Mouse (Mus musculus) liver, adult (tissue): Measurements from ENCODE around the gene Scgb2b15.
"Not testable (repeated sequence)": the region's sequence is repeated elsewhere in the genome, so short reads cannot be mapped to it uniquely, and the experiment has no call there.

Experiments used
- GATA4 ChIP-seq: IDR thresholded peaks from 2 replicates; pipeline ENCODE4 v1.6.1; 2014; ENCODE audit warnings: mild to moderate bottlenecking, low read length; ENCODE audit not compliant: insufficient replicate concordance

Scgb2b15 gene

DNA sequence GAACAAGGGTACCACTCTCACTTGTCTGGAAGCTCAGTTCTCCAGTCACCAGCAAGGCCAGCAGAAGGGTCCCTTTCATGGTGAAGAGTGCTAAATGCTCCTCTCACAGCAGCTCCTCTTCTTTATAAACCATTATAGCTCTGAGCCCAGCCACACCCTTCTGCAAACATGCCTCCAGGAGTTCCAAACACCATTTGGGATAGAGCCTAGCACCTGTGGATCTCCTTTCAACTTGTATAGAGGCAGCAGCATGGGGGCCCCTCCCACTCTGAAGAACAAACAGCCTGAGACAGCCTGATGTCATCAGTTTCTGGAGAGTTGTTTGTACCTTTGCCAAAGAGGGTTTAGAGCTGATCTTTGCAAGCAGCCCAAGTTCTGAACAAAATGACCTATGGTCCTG lies at the start of gene Scgb2b15:
Gene Scgb2b15 (minus strand): TSS at position 101 of the 400 bp plus-strand sequence.
- not testable (repeated sequence) for TF ChIP-seq GATA4

GRCm38 (mm10) chr7:32836254-32836653 lies 6.8 kb upstream of the Scgb2b15 start, which contains the start of gene Scgb1b15:
Gene Scgb1b15, plus strand, starts transcription at chr7:32836554.
- TF ChIP-seq GATA4, result not testable (repeated sequence)
